Mouse (Mus musculus) left cerebral cortex, adult 11 months (tissue): ENCODE data around the gene Ndufs8.
"Not testable (repeated sequence)": the region's sequence is repeated elsewhere in the genome, so short reads cannot be mapped to it uniquely, and the experiment has no call there.

Source experiments
- DNase-seq: peaks from one replicate; pipeline ENCODE4 v3.0.0; 2022; ENCODE audit warnings: low spot score

Gene Ndufs8

DNA sequence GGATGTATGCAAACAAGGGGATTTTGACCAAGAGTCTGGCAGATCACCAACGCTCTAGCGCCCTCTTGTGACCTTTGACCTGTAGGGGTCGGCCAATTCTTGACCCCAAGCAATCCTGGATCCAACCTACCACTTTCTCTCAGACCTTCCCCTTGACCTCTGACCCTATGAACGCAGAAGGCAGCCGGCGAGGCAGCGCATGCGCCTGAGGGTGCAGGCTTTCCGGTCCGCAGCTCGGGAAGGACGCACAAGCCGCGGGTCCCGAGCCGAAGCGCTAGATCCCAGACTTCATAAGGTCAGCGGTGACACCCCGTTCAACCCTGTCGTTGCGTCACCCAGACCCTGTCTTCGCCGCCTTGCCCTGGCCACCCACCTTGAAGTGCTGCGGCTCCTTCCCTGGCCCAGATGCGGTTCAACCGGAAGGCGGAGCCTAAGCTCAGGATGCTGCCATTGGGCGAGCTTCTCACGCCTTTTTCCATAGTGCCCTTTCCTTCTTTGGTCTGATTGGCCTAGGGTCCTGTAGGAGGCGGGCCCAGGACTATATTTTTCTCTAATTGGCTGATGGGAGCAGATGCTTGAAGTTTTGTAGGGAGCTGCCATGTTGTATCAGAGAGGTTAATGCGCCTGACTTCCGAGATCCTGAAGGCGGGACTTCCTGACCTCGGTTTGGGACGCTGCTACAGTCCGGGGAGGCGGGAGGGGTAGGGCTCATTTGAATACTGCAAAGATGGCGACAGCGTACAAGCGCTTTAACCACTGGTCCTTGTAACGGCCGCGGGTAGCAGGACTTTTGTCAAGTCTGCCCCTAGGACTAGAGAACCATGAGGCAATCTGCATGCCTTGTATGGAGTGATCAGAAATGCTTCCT is at the start of gene Ndufs8:
Ndufs8 (minus strand) TSS at position 438 of the 868 bp plus-strand sequence.
- peak; percentile 98 for DNase-seq

- not testable (repeated sequence) for DNase-seq
Observed at GRCm38 (mm10) chr19:3961805-3962204, 49.2 kb upstream of the Ndufs8 start.

DNA sequence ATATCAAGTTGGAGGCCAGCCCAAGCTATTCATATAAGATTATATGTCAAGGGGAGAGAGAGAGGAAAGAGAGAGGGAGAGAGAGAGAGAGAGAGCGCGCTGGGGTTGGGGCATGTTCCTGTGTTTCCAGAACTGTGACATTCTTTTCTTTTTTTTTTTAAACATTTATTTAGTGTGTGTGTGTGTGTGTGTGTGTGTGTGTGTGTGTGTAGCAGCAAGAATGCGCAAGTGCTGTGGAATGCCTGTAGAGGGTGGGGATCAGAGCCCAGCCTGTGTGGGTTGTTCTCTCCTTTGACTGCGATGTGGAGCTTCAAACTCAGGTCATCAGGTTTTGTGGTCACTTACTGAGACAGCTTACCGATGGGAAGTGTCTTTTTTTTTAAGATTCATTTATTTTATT is 47.6 kb upstream of the Ndufs8 start:
- DNase-seq: no peak

GRCm38 (mm10) chr19:3959030-3959429 is 46.5 kb upstream of the Ndufs8 start:
- DNase-seq: no peak

GRCm38 (mm10) chr19:3958470-3958869 is 45.9 kb upstream of the Ndufs8 start, which contains the start of gene Aldh3b3:
TSS of gene Aldh3b3 (plus strand) at chr19:3958645.
- DNase-seq: no peak

GRCm38 (mm10) chr19:3957296-3958036 is 44.9 kb upstream of the Ndufs8 start:
- DNase-seq: not testable (repeated sequence)

- no peak for DNase-seq
Observed at GRCm38 (mm10) chr19:3955804-3956203, 43.2 kb upstream of the Ndufs8 start.

DNA sequence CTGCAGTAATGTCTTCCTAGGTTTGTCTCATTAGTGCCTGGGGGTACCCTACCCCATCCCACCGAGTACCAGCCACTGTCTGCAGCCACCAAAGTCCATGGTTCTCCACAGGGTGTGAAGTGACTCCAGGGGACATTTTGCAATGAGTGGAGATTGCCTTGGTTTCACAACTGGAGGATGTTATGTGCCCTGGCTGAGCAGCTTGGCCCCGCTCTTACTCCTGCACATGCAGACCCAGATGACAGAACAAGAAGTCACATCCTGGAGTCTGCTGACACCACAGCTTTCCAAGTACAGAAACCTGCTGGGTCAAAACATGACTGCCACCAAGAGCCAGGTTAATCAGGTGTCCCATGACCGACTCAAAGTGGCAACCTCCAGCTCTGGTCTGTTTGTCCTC is 42.5 kb upstream of the Ndufs8 start:
- no peak for DNase-seq

GRCm38 (mm10) chr19:3952099-3952498 is 39.5 kb upstream of the Ndufs8 start:
- no peak for DNase-seq

DNA sequence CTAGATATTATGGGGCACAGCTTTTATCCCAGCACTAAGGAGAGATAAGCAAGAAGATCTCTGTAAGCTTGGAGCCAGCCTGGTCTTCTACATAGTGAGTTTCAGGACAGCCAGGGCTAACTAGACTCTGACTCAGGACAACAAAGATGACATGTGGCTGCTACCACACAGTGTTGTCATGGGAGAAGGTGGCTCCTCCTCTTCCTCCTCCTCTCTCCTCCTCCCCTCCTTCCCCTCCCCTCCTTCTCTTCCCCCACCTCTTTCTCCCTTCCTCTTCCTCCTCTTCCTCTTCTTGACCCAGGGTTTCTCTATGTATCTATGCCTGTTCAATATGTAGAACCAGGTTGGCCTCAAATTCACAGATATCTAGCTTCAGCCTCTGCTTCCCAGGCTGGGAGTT is 38.9 kb upstream of the Ndufs8 start:
- no peak for DNase-seq

GRCm38 (mm10) chr19:3950331-3950730 is 37.8 kb upstream of the Ndufs8 start:
- no peak for DNase-seq

DNA sequence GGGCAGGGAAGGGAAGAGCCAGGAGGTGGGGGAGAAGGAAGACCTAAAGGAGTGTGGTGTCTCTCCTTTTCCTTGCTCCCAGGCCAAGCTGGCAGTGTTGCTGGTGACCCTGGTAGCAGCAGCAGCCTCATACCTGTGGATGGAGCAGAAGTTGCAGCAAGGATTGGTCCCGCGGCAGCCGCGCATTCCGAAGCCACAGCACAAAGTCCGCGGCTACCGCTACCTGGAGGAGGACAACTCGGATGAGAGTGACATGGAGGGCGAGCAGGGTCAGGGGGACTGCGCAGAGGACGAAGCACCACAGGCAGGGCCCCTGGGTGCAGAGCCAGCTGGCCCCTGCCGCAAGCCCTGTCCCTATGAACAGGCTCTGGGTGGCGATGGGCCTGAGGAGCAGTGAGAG is 36.0 kb upstream of the Ndufs8 start:
- DNase-seq: no peak

GRCm38 (mm10) chr19:3947813-3948212 is 35.2 kb upstream of the Ndufs8 start:
- no peak for DNase-seq

GRCm38 (mm10) chr19:3946715-3947114 is 34.1 kb upstream of the Ndufs8 start:
- no peak for DNase-seq

DNA sequence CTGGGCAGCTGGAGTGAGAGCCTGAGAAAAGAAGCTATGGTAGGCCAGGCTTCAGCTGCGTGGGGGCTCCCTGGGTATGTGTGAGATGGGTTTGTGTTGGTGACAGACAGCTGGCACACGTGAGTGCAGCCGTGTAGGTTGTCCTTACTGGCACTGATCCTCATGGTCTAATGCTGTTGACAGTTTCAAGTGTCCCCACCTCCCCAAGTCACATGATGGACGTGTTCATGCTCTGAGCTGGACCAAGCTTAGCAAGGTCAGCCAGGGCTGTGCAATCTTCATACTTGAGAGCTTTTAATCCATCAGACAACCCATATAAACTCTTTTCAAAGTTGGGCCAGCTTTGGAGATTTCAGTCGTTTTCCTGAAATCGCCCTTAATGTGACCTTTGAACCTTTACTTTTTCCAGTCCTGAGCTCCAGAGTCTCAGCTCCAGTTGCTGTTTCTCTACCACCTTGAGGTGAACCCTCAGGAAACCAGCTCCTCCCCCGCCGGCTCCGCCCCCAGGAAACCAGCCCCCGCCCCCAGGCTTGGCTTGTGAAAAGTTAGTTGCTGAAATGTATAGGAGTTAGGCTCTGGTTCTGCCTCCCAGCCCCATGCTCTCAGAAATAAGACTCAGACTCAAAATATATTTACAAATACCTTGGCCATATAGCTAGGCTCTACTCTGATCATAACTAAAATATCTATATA is 33.4 kb upstream of the Ndufs8 start:
- DNase-seq: no peak

DNA sequence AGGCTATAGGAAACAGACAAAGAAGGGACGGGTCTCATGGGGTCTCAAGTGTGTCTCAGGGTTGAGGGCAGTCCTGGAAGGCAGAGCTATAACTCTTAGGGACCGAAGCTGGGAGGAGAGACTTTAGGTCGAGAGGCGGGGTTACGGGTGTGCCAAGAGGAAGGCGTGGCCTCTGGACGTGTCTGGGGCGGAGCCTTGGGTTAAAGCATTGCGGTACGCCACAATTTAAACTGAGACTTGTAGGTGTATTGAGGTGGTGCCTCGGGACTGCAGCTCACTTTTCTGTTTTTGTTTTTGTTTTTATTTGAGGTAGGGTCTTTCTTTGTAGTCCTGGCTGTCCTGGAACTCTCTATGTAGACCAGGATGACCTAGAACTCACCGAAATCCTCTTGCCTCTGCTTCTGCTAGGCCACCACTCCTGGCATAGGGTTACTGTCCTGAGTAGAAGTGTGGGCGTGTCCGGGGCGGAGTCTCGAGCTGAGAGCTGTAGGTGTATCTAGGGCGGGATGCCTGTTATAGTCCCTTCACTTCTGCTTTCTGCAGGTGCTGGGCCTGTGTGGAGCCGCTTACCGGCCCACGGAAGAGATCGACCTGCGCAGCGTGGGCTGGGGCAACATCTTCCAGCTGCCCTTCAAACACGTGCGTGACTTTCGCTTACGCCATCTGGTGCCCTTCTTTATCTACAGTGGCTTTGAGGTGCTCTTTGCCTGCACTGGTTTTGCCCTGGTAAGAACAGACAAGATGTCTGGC is 30.6 kb upstream of the Ndufs8 start:
- DNase-seq: no peak

GRCm38 (mm10) chr19:3942315-3942714 is 29.7 kb upstream of the Ndufs8 start:
- no peak for DNase-seq

- no peak for DNase-seq
Observed at GRCm38 (mm10) chr19:3935896-3936850, 23.6 kb upstream of the Ndufs8 start.

DNA sequence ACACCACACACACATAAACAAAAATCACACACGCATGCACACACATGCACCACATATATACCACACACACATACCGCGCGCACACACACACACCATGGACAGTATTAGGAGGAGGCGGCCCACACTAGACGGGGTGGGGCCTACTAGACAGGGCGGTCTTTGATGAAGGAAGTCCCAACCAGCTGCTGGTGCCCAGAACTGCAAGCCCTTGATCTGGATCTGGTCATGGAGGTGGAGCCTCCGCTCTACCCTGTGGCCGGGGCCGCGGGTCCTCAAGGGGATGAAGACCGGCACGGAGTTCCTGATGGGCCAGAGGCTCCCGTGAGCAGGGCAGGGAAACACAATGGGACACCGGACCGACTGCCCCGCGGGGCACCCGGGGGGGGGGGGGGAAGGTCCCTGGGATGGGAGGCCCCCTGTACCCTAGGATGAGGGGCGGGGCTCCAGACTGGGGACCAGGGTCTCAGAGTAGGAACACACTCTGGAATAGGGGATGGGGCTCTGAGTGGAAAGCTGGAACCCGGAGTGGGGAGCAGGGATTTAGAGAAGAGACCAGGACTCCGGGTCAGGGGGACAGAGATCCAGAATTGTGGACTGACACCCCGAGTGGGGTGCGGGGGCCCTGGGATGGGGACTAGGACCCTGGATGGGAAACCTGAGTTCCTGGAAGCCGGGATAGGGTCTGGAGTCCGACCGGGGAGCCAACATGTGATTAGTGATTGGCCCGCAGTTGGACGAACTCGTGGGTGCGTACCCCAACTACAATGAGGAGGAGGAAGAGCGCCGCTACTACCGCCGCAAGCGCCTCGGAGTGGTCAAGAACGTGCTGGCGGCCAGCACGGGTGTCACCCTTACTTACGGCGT is 22.7 kb upstream of the Ndufs8 start, which contains the start of gene Unc93b1:
Unc93b1 (plus strand) TSS at position 155 of the 864 bp plus-strand sequence.
- DNase-seq: no peak

DNA sequence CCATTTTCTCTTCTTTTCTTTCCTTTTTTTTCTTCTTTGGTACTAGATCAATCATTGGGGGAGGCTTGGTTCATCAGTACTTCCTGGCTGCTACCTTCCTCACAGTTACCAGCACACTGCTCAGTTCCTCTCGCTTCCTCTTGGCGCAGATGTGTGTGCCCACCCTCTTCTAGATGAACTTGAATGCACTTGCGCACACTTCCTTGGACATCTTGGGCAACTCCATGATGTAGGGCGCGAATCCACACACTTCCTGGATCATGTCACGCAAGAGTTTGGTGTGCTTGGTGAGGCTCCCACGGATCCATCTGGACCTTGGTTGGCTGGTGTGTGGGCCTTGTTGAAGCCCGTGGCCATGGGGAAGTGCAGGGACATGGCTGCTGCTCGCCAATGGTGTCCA is 19.1 kb upstream of the Ndufs8 start:
- DNase-seq: no peak
